Mouse (Mus musculus) CD8-positive naive resting alpha-beta T cell, adult 57 days (primary cell): ENCODE results near the gene Setd1b. TPM values are rescaled to one million over a fixed set of nuclear protein-coding genes. Genes with fewer than 3 reads are reported as not detected.

Experiments
- total RNA-seq: library from RNA; stranded (reverse); gene quantifications from one replicate; pipeline ENCODE4 v1.2.4, GENCODE M21; 2023

Setd1b gene
- total RNA-seq = 86.2 TPM

GRCm38 (mm10) chr5:123142161-123143157, at the start of gene Setd1b:
Setd1b (plus strand) TSS chr5:123142193.

DNA sequence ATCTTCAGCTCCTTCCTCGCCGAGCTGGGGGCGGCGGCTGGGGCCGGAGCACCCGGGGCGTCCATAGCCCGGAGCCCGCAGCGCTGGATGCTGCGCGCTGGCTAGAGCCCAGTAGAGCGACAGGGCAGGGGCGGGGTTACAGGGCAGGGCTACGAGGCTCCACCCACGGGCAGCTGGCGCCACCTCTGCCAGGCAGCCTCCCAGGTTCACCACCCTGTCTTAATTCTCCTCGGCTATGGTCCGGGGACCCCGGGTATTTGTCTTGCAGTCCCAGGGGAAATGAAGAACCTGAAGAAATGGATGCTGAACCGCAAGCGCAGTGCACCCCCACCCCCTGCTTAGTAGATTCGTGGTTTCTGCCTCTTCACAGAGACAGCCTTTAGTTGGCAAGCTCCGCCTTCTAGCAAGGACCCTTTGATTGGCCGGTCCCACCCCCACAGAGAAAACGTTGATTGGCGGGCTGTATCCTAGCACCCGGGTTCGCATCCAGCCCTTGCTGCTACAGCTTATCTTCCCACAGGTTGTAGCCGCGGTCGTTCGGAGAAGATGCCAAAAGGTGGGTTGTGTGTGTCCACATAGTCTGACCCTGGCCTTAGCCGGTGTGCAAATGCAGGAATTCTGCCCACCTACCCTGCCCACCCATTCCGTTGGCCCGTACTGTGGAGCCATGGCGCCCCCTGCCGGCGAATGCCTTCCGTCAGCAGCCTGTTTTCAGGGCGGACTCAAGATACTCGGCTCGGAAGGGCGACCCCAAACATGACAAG, 9.5 kb upstream of the Setd1b start, which contains the start of gene Rhof:
TSS of gene Rhof (minus strand) at position 385 of the 764 bp plus-strand sequence.

DNA sequence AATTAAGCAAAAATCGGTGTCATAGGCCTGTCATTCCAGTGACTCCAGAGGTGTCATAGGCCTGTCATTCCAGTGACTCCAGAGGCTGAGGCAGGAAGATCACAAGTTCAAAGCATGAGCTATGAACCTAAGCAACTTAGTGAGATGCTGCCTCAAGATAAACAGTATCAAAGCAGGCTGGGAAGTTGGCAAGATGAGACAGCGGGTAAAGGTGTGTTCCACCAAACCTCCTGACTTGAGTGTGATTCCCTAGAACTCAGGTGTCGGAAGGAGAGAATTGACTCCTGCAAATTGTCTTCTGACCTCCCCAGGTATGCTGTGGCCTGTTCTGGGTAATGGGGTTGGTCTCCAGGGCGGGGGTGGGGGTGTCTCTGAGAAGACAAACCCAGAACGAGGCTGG, 27.3 kb downstream of the Setd1b start, which contains the start of gene Psmd9:
TSS of gene Psmd9 (plus strand) at position 130 of the 400 bp plus-strand sequence.

GRCm38 (mm10) chr5:123182651-123183050, 40.7 kb downstream of the Setd1b start, which contains the start of gene Hpd:
Hpd (minus strand) TSS chr5:123182727.

Other genes with a start within 250 kb of the Setd1b start
- 46.9 TPM for gene Kdm2b, start 152.4 kb upstream of the Setd1b start, total RNA-seq
- gene Orai1, start 127.1 kb upstream of the Setd1b start, total RNA-seq = 57.3 TPM
- gene Morn3, start 95.2 kb upstream of the Setd1b start, total RNA-seq = 0.52 TPM
- gene Tmem120b, start 73.8 kb upstream of the Setd1b start, total RNA-seq = 9.0 TPM
- gene Rhof, start 9.5 kb upstream of the Setd1b start, total RNA-seq = 66.3 TPM
- 25.1 TPM for gene Psmd9, start 27.2 kb downstream of the Setd1b start, total RNA-seq
- not detected for gene Hpd, start 40.5 kb downstream of the Setd1b start, total RNA-seq
- gene Wdr66, start 109.9 kb downstream of the Setd1b start, total RNA-seq = 3.1 TPM
- 21.9 TPM for gene Bcl7a, start 201.6 kb downstream of the Setd1b start, total RNA-seq